Mouse (Mus musculus): Measurements from ENCODE around the gene Emc10. TPM values are rescaled to one million over a fixed set of nuclear protein-coding genes. Genes with fewer than 3 reads are reported as not detected.
A peak's percentile ranks its signal among the peaks of the same experiment; 100 is the strongest.

Emc10 gene
- polyA plus RNA-seq, 1 experiment from 2014 or later, result 104 TPM

GRCm38 (mm10) chr7:44490281-44490680, 6.0 kb downstream of the Emc10 start:
- Histone ChIP-seq H3K36me3 (peaks cover 69% of the 10 kb centered on the region), H3K9me3 (replicated peaks) (no peaks in the 10 kb centered on the region), H3K27ac (replicated peaks) (no peak overlapping the region), H3K4me3 (no peak overlapping the region), H3K27me3 (ENCODE audit: low read depth, poor library complexity, severe bottlenecking) (no peaks in the 10 kb centered on the region), H3K4me1 (peaks cover 11% of the 10 kb centered on the region)
- 98% methylated on average over 4 of the region's 4 CpGs for WGBS
- no peak for DNase-seq (ENCODE audit: low spot score)

GRCm38 (mm10) chr7:44488545-44488944, 7.8 kb downstream of the Emc10 start:
- DNase-seq (ENCODE audit: low spot score), result no peak
- Histone ChIP-seq H3K9me3 (replicated peaks) (no peaks in the 10 kb centered on the region), H3K36me3 (peaks cover 56% of the 10 kb centered on the region), H3K4me1 (0 out of 2 replicates have a peak, but pooled peaks cover 4% of the 10 kb centered on the region), H3K27me3 (ENCODE audit: low read depth, poor library complexity, severe bottlenecking) (no peaks in the 10 kb centered on the region), H3K27ac (replicated peaks) (no peak overlapping the region), H3K4me3 (no peak overlapping the region)
- 88% methylated on average over 8 of the region's 8 CpGs for WGBS

DNA sequence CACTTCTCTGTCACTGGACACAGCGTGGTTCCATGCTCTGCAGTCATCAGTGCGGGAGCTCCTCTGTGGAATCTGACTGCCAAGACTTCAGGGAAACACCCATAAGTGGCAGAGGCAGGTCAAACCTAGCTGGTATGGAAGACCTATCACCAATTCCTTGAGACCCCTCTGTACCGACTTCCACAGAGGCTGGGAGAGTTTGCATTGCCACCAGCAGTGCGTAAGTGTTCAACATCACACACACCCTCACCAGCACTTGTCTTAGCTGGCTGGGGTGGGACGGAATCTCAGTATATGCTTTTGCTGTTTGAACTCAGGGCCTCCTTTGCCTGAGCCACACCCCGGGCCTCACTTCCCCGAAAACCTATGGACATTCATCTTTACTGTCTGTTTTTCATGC, 8.4 kb downstream of the Emc10 start:
- peaks cover 50% of the 10 kb centered on the region for H3K36me3 ChIP-seq
- H3K4me1 ChIP-seq, result 0 out of 2 replicates have a peak, but pooled peaks cover 4% of the 10 kb centered on the region
- no peak overlapping the region for H3K4me3 ChIP-seq
- WGBS, result 91% methylated on average over 7 of the region's 7 CpGs
- no peak overlapping the region for H3K27ac ChIP-seq (replicated peaks)
- DNase-seq (ENCODE audit: low spot score), result no peak
- no peaks in the 10 kb centered on the region for H3K9me3 ChIP-seq (replicated peaks)
- peaks cover 2% of the 10 kb centered on the region for H3K27me3 ChIP-seq (ENCODE audit: low read depth, poor library complexity, severe bottlenecking)

DNA sequence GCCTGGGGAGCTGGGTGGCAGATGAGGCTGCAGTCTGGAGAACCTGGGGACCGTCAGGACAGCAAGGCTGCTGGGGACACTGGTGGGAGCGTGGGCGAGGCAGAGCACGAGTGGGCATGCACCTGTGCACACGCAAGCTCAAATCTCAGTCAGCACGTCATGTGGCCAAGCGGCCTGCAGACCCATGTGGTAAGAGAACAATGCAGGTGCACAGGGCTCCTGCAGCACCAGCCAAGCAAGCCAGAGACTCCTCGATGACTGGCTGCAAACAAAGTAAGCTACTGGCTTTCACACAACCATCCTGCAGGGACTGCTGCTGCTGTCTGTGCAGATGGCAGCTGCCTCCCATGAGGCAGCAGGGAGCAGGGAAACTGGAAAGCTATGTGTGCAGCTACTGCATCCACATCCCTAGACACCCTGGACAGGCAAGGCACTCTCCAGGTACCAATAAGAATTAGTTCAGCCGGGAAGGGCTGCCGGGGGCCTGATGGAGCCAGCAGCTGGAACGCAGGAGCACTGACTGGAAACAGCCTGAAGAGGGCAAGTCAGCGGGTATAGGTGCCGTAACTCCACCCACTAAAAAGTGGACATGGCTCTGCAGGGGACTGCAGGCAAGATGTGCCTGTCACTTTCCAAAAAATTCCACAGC, 9.3 kb downstream of the Emc10 start:
- WGBS, result 71% methylated on average over 13 of the region's 13 CpGs
- H3K27ac ChIP-seq (replicated peaks), result no peak overlapping the region
- H3K4me1 ChIP-seq, result 0 out of 2 replicates have a peak, but pooled peaks cover 4% of the 10 kb centered on the region
- H3K9me3 ChIP-seq (replicated peaks), result no peaks in the 10 kb centered on the region
- no peak overlapping the region for H3K4me3 ChIP-seq
- H3K36me3 ChIP-seq, result peaks cover 41% of the 10 kb centered on the region
- H3K27me3 ChIP-seq (ENCODE audit: low read depth, poor library complexity, severe bottlenecking), result peaks cover 10% of the 10 kb centered on the region
- DNase-seq (ENCODE audit: low spot score), result no peak

DNA sequence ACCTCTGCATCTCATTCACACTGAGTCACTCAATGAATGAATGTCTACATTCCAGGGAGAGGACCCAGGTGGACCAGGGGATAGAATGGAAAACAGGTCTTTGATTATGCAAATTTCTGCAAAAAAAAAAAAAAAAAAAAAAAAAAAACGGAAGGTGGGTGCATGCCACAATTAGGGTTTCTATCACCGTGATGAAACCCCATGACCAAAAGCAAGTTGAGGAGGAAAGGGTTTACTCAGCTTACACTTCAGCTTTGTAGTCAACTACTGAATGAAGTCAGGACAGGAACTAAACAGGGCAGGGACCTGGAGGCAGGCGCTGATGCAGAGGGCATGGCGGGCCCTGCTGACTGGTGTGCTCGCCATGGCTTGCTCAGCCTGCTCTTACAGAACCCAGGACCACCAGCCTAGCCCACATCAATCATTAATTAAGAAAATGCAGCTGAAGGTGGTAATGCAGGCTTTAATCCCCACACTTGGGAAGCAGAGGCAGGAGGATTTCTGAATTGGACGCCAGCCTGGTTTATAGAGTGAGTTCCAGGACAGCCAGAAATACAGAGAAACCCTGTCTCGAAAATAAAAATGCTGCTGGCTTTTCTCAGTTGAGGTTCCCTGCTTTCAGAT, 10.6 kb downstream of the Emc10 start:
- Histone ChIP-seq H3K36me3 (peaks cover 27% of the 10 kb centered on the region), H3K4me1 (0 out of 2 replicates have a peak, but pooled peaks cover 4% of the 10 kb centered on the region), H3K4me3 (no peak overlapping the region), H3K27ac (replicated peaks) (no peak overlapping the region), H3K27me3 (ENCODE audit: low read depth, poor library complexity, severe bottlenecking) (peaks cover 22% of the 10 kb centered on the region), H3K9me3 (replicated peaks) (no peaks in the 10 kb centered on the region)
- 77% methylated on average over 7 of the region's 7 CpGs for WGBS
- no peak for DNase-seq (ENCODE audit: low spot score)

DNA sequence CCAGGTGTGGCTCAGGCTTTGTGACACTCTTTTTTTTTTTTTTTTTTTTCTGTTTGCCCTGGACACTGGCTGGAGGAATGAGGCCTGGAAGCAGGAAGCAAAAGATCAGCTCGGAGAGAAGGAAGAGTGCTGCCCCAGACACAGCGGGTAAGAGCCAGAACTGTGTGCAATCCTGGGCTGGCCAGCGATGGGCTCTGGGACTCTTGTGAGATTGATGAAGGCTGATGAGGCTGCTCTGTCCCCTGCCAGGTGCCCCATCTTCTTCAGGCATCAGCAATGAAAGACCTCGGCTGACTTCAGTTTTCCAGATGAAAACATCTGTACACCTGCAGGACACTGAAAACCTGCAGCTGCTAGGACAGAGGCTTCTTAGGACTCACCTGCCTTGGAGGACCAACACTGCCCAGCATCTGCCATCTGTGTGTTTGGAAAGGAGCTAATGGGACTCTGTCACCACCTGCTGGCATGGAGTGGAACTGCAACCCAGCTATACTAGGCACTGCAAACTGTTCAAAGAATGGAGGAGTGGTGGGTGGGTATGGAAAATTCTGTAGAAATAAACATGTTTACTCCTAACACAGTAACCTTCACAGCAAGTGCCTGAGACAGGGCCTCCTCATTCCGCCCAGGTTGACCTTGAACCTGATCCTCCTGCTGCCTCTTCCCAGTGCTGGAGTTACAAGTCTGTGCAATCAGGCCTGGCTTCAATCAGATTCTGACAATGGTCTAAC, 11.3 kb downstream of the Emc10 start:
- Histone ChIP-seq H3K27me3 (ENCODE audit: low read depth, poor library complexity, severe bottlenecking) (peaks cover 28% of the 10 kb centered on the region), H3K27ac (replicated peaks) (no peak overlapping the region), H3K36me3 (peaks cover 21% of the 10 kb centered on the region), H3K9me3 (replicated peaks) (no peaks in the 10 kb centered on the region), H3K4me1 (0 out of 2 replicates have a peak, but pooled peaks cover 4% of the 10 kb centered on the region), H3K4me3 (no peak overlapping the region)
- 39% methylated on average over 5 of the region's 5 CpGs for WGBS
- DNase-seq (ENCODE audit: low spot score), result peak; percentile 84

DNA sequence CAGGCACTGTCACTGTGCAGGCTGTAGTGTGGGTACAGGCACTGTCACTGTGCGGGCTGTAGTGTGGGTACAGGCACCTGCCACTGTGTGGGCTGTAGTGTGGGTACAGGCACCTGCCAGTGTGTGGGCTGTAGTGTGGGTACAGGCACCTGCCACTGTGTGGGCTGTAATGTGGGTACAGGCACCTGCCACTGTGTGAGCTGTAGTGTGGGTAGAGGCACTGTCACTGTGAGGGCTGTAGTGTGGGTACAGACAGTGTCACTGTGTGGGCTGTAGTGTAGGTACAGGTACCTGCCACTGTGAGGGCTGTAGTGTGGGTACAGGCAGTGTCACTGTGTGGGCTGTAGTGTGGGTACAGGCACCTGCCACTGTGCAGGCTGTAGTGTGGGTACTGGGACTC, 12.2 kb downstream of the Emc10 start:
- no peak for DNase-seq (ENCODE audit: low spot score)
- H3K36me3 ChIP-seq, result peaks cover 13% of the 10 kb centered on the region
- H3K27ac ChIP-seq (replicated peaks), result no peak overlapping the region
- 80% methylated on average over 1 of the region's 1 CpGs for WGBS
- H3K9me3 ChIP-seq (replicated peaks), result no peaks in the 10 kb centered on the region
- no peak overlapping the region for H3K4me3 ChIP-seq
- peaks cover 37% of the 10 kb centered on the region for H3K27me3 ChIP-seq (ENCODE audit: low read depth, poor library complexity, severe bottlenecking)
- 0 out of 2 replicates have a peak, but pooled peaks cover 4% of the 10 kb centered on the region for H3K4me1 ChIP-seq

DNA sequence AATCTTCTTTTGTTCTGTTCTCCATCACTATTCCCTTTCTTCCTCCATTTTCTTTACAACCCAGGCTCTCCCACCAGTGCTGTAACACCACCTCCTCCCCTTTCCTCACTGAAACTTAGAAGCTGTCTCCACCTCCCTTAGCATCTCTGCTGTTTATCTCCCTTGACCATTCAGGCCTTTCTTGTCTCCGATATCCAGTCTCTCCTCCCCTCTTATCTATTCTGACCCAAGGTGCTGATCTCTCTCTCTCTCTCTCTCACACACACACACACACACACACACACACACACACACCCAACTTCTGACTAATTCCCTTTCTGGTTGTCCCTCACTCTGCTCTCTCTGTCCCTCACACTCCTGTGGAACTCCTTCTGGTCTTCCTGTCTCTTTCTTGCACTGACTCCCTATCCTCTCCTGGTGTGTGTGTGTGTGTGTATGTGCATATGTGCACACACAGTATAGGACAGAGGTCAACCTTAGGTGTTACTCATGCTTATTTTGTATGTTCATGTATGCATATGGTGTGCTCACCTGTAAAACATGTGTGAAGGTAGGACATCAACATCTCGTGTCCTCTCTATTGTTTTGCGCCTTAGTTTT, 13.4 kb downstream of the Emc10 start:
- H3K27me3 ChIP-seq (ENCODE audit: low read depth, poor library complexity, severe bottlenecking), result peaks cover 49% of the 10 kb centered on the region
- H3K4me1 ChIP-seq, result 0 out of 2 replicates have a peak, but pooled peaks cover 4% of the 10 kb centered on the region
- H3K36me3 ChIP-seq, result 0 out of 2 replicates have a peak, but pooled peaks cover 2% of the 10 kb centered on the region
- H3K9me3 ChIP-seq (replicated peaks), result no peaks in the 10 kb centered on the region
- no peak for DNase-seq (ENCODE audit: low spot score)
- no peak overlapping the region for H3K4me3 ChIP-seq
- 73% methylated on average over 3 of the region's 3 CpGs for WGBS
- H3K27ac ChIP-seq (replicated peaks), result 0 out of 2 replicates have a peak overlapping the region, but pooled peaks have one; percentile 14

- Histone ChIP-seq H3K27ac (replicated peaks) (peak overlapping the region; percentile 72; the same call in 1 of the 2 replicates), H3K36me3 (no peaks in the 10 kb centered on the region), H3K27me3 (ENCODE audit: low read depth, poor library complexity, severe bottlenecking) (peaks cover 63% of the 10 kb centered on the region), H3K4me3 (no peak overlapping the region), H3K9me3 (replicated peaks) (no peaks in the 10 kb centered on the region), H3K4me1 (peaks cover 43% of the 10 kb centered on the region)
- WGBS, result 43% methylated on average over 5 of the region's 5 CpGs
- no peak for DNase-seq (ENCODE audit: low spot score)
Observed at GRCm38 (mm10) chr7:44475046-44475614, 21.2 kb downstream of the Emc10 start.

GRCm38 (mm10) chr7:44474419-44474818, 21.9 kb downstream of the Emc10 start:
- DNase-seq (ENCODE audit: low spot score), result no peak
- peak overlapping the region; percentile 72 for H3K27ac ChIP-seq (replicated peaks)
- no peaks in the 10 kb centered on the region for H3K9me3 ChIP-seq (replicated peaks)
- no peak overlapping the region for H3K4me3 ChIP-seq
- WGBS, result 19% methylated on average over 4 of the region's 4 CpGs
- H3K27me3 ChIP-seq (ENCODE audit: low read depth, poor library complexity, severe bottlenecking), result peaks cover 56% of the 10 kb centered on the region
- peaks cover 47% of the 10 kb centered on the region for H3K4me1 ChIP-seq
- no peaks in the 10 kb centered on the region for H3K36me3 ChIP-seq

- 71% methylated on average over 9 of the region's 9 CpGs for WGBS
- DNase-seq (ENCODE audit: low spot score), result peak; percentile 12
- Histone ChIP-seq H3K27me3 (ENCODE audit: low read depth, poor library complexity, severe bottlenecking) (peaks cover 43% of the 10 kb centered on the region), H3K27ac (replicated peaks) (peak overlapping the region; percentile 53), H3K9me3 (replicated peaks) (no peaks in the 10 kb centered on the region), H3K36me3 (no peaks in the 10 kb centered on the region), H3K4me3 (no peak overlapping the region), H3K4me1 (peaks cover 60% of the 10 kb centered on the region)
Observed at GRCm38 (mm10) chr7:44472961-44473646, 23.2 kb downstream of the Emc10 start.

- H3K9me3 ChIP-seq (replicated peaks), result no peaks in the 10 kb centered on the region
- peaks cover 61% of the 10 kb centered on the region for H3K4me1 ChIP-seq
- no peak overlapping the region for H3K4me3 ChIP-seq
- H3K27me3 ChIP-seq (ENCODE audit: low read depth, poor library complexity, severe bottlenecking), result peaks cover 37% of the 10 kb centered on the region
- 0 out of 2 replicates have a peak overlapping the region, but pooled peaks have one; percentile 35 for H3K27ac ChIP-seq (replicated peaks)
- H3K36me3 ChIP-seq, result no peaks in the 10 kb centered on the region
- WGBS, result 32% methylated on average over 1 of the region's 1 CpGs
- DNase-seq (ENCODE audit: low spot score), result peak; percentile 12
Observed at GRCm38 (mm10) chr7:44472558-44472885, 23.8 kb downstream of the Emc10 start.
